Mouse (Mus musculus) left cerebral cortex, adult 9 months (tissue): ENCODE measurements at regions not wholly inside any gene's neighbourhood (a gene's known extent, or its start where the extent isn't known, plus 50 kb on each side); places are given as distances from the start of the nearest gene placed in this dataset.

Source experiments
- DNase-seq, 2 experiments: peaks; one replicate each; pipeline ENCODE4 v3.0.0; 2022; ENCODE audit warnings: low spot score in 2 of 2

DNA sequence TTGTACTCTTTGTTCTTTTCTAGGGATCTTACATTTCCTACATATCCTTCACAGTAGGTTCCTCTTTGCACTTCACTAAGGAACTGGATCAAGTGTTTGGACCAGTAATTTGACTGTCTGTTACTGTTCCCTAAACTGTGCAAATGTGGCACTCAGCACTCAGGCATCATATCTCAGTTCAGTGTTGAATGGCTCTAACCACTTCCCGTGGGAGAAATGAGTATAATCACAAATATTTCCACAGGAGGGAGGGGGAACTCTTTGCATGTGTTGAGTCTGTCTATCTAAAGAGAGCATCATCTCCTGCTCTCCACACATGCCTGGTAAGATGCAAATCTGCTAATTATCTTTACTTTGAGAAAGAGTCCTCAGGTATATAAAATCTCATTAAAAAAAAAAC lies 588.5 kb downstream of the Plod2 start:
- DNase-seq = no peak

GRCm38 (mm10) chr9:93131620-93132200 lies 589.7 kb downstream of the Plod2 start:
- no peak for DNase-seq

- no peak for DNase-seq
These were observed 594.3 kb downstream of the Plod2 start for GRCm38 (mm10) chr9:93136349-93136748.

- DNase-seq = peak; percentile 13 to 60
These were observed 628.0 kb downstream of the Plod2 start for GRCm38 (mm10) chr9:93170071-93170470.

GRCm38 (mm10) chr9:93186638-93187037 lies 644.6 kb downstream of the Plod2 start:
- no peak for DNase-seq

DNA sequence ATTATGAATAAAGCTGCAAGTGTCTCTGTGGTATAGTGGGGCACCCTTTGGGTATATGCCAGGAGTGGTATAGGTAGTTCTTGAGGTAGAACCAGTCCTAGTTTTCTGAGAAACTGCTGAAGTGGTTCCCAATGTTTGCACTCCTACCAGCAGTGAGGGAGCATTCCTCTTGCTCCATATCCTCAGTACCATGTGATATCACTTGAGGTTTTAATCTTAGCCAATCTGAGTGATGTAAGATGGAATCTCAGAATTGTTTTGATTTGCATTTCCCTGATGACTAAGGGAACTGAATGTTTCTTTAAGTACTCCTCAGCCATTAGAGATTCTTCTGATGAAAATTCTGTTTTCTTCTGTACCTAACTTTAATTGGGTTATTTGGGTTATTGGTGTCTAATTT lies 690.5 kb downstream of the Plod2 start:
- DNase-seq = no peak

- DNase-seq = no peak
These were observed 710.1 kb downstream of the Plod2 start for GRCm38 (mm10) chr9:93252146-93252545.

DNA sequence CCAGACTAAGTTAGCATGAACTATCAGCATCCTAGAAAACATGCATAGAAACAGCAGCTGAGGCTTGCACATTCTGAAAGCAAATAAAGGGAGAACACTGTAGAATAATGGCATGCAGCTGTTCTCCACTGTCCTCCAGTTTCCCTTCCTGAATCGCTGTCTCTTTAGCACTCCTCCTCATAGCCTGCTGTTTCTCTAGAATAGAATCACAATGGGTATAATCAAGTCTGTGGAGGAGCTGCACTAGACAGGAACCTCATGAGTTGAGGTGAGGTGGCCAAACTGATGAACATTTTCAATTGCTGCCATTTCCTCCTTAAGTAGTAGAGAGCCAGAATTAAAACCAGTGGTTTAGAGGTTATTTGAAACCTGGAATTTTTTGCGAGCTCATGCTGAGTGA lies 755.3 kb downstream of the Plod2 start:
- peak in 1 of 2 experiments; percentile 2 for DNase-seq

DNA sequence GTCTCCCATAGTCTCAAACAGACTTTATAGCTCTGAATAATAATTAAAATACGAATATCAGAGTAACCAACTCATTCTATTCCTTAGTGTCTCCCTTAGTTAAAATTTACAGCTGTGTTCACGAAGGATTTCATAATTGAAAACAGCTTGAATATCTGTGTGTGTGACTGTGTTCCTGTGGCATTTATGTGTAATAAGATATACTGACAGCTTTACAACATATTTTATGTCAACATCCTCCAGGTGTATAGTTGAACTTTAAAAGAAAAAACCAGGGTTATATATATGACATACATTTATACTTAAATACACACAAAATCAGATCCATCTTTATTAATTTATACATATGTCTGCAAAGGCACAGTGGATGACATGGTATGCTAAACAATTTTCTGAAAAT lies 764.7 kb downstream of the Plod2 start:
- DNase-seq = no peak

DNA sequence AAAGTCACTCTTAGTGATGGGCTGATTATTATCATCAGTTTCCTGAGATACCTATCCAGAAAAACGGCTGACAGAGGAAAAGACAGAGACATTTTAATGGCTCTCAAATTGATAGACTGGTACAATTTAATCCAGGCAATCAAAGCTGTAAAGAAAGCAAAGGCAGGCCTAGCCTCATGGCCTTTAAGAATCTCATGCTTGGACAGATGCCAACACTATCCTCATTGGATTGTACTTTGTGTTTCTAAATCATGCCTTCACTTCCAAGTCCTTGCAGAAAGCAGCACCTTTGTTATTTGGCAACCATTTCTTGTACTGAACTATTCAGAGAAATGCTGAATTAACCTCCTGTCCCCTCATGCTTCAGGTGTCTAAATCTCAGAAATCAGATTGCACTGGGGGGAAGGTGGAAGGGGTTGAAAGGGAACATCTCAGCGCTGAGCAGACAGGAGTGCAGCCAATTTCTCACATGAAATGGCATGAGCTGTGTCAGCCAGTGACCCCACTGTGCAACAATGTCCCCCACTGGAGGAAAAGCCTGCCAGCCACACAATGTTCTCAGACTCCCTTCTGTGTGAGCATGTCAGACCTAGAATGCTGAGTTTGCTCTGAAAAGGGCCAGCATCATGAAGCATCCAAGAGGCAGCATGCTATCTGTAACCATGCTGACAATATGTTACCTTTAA lies 787.1 kb downstream of the Plod2 start:
- DNase-seq = no peak
